Mouse (Mus musculus) lung, postnatal 4 days (tissue): Measurements from ENCODE around the gene Il3.
"Not testable (repeated sequence)": the region's sequence is repeated elsewhere in the genome, so short reads cannot be mapped to it uniquely, and the experiment has no call there.

Experiments used
- DNase-seq, 2 experiments: peaks; one replicate each; pipeline ENCODE4 v3.0.0; 2021

The Il3 gene

GRCm38 (mm10) chr11:54267177-54267576 lies at the start of gene Il3:
TSS of gene Il3 (minus strand) at chr11:54267277.
- no peak for DNase-seq

- DNase-seq = no peak
Measured at GRCm38 (mm10) chr11:54315336-54315735, 48.3 kb upstream of the Il3 start.

GRCm38 (mm10) chr11:54314740-54315139 lies 47.7 kb upstream of the Il3 start:
- no peak for DNase-seq

DNA sequence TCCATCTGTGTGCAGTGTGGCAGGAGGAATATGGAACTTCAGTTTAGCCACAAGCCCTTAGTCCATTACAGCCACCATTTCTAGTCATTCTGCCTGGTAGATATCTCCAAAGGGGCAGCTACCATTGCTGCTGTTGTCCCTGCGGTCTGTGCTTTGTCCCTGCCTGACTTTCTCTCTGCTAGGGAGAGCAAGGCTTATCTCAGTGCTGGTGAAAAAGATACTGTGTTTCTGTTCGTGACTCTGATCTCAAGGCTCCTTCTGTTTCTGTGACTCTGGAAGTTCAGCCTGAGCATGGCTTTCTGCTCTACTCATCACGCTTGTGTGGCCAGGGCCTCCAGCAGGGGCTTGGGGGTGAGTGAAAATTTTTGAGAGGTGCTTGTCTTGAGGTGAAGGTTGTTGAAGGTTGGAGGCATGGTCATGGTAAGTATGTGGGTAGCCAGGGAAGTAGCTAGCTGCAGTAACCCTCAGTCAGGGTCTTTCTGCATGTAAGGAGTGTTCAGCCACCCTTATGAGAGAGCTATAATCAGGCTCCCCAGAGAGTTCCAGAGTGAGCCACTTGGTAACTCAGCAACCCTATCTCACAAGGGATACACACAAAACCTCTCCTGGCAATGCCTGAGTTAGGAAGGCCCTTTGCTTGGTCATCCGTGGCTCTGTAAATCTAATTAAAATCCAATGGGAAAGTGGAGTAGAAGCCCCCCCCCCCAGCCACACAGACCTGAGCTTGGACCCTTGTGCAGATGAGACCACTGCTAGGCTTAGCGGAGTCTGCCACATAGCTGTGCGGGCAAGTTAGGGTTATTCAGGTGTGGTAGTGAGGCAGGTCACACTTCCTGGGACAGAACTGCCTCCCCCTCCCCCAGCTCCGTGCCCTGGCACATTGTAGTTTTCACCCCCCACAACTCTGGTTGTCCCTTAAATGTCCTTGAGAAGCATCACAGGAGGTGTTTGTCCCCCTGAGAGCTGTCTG lies 46.6 kb upstream of the Il3 start:
- DNase-seq = no peak

- DNase-seq = no peak
Measured at GRCm38 (mm10) chr11:54312603-54313002, 45.5 kb upstream of the Il3 start.

DNA sequence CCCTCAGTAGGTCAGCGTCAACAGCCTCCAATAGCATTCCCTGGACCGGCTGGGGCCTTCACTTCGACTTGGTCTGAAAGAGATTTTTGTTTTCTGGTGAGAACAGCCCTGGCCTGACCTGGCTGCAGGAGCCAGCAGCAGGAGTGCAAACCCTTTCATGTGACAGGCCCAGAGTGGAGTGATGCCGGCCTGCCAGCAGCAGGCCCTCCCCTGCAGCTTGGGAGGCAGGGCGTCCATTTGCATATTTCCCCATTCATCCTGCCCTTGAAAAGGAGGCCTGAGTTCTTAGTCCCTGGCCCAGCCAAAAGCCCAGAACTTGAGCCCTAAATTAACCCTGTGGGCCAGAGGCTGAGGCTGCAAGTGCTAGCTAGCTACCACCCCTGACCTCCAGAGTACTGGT lies 44.9 kb upstream of the Il3 start:
- DNase-seq = no peak

- no peak for DNase-seq
Measured at GRCm38 (mm10) chr11:54310588-54310987, 43.5 kb upstream of the Il3 start.

DNA sequence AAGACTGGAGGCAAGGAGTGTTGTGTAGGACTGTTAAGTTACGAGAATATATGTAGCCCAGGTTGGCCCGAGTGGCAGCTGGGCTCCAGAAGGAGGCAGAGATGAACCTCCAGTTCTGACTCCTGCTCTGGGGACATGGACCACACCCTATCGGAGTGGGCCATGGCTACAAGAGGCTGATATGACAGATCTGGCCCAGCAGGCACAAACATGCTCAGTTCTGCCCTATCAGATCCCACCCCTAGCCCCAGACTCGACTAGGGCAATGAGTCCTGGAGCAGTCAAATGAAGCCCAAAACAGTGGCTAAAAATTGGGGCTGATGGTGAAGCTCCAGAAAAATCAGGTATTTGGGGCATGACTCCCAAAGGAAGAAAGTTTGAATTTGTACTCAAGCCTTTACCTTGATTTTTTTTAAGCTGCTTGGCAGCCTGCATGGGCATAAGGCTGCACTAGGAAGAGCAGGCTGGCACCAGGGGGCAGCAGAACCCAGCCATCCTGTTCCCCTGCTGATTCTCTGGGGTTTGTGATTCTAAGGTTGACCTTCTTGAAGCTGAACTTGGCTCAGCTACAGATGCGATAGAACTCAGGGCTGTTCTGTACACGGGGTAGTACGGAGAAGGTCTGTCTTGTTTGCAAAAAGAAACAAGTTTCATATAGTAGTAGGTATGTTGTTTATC lies 40.2 kb upstream of the Il3 start:
- peak; percentile 61 to 64 for DNase-seq

- DNase-seq = no peak
Measured at GRCm38 (mm10) chr11:54305331-54305730, 38.3 kb upstream of the Il3 start.

GRCm38 (mm10) chr11:54304471-54304873 lies 37.4 kb upstream of the Il3 start:
- no peak for DNase-seq

GRCm38 (mm10) chr11:54303728-54304470 lies 36.8 kb upstream of the Il3 start, which contains the start of gene Acsl6:
TSS of gene Acsl6 (plus strand) at chr11:54303798.
- DNase-seq = no peak

DNA sequence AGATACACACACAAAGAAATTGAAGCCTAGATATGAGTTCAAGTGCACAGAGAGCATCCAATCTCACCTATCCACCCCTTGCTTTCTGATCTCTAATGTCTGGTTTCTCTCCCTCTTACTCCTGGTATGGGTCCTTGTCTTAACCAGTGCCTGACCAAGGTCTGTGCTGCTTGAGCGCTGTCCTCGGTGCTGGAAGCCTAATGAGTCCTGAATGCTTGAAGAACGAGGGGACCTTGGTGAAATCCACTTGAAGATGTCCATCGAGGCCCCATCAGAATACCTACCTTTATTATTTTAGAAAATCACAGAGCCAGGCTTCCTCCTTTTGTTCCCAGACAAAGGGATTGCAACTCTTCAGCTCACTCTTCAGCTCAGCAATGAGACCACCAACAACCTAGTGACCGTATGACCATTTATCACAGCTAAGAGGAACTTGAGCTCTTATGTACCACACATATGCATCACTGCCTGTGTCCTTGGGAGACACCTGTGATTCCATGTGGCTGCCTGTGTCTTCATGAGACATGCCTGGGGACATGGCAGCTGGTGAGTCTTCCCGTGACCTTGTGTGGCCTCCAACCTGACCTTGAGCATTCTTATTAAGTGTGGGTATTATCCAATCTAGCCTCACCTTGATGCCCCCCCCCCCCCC lies 36.1 kb upstream of the Il3 start:
- DNase-seq = peak in 1 of 2 experiments; percentile 39

DNA sequence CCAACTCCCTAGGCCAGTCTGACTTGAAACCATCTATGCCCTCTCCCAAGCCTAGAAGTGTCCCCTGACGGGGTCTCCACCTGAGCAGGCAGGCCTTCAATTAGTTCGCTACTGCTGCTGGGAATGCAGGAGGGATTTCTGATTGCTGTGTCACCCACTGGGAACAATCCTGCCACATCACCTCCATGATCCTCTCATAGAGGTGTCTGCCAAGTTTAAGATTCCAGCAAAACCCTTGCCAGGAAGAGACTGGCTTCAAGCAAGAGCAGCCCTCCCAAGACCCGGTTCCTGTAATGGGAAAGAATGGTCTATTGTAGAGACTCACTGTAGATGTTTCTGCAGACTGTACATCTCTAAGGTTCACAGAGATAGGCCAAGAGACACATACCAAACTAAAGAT lies 35.5 kb upstream of the Il3 start:
- DNase-seq = no peak

GRCm38 (mm10) chr11:54301994-54302393 lies 34.9 kb upstream of the Il3 start:
- DNase-seq = no peak

DNA sequence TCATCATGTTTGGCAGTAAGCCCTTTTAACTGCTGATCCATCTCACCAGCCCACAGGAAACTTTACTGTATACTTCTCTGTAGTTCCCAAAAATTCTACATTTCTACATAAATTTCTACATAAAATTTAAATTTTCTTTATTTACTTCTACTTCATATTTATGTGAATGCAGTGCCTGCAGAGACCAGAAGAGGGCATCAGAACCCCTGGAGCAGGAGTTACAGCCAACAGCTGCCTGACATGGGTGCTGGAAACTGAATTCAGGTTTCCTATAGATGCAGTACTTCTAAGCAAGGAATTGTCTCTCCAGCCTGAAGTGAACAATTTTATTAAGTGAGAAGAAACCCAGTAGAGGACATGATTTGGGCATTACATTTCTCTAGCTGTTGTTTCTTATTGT lies 31.7 kb upstream of the Il3 start:
- no peak for DNase-seq

- not testable (repeated sequence) for DNase-seq
Measured at GRCm38 (mm10) chr11:54297471-54297870, 30.4 kb upstream of the Il3 start.

- no peak for DNase-seq
Measured at GRCm38 (mm10) chr11:54296734-54297133, 29.7 kb upstream of the Il3 start.

DNA sequence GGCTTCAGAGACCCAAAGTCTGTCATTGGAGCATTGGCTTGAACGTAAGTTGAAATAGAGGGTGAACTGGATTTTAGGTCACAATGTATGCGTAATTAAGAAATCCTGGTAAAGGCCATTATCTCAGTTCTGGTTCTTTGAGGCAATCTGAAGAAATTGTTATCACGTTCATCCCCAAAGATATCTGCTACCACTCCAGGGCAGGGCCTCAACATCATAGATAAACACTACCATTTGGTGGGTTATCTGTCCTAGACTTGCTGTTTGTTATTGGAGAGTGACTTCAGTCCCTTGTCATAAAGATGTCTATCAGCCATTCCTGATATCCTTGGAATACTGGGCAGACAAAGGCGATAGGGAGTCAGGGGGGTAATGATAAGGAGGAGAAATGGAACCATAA lies 28.9 kb upstream of the Il3 start:
- no peak for DNase-seq

DNA sequence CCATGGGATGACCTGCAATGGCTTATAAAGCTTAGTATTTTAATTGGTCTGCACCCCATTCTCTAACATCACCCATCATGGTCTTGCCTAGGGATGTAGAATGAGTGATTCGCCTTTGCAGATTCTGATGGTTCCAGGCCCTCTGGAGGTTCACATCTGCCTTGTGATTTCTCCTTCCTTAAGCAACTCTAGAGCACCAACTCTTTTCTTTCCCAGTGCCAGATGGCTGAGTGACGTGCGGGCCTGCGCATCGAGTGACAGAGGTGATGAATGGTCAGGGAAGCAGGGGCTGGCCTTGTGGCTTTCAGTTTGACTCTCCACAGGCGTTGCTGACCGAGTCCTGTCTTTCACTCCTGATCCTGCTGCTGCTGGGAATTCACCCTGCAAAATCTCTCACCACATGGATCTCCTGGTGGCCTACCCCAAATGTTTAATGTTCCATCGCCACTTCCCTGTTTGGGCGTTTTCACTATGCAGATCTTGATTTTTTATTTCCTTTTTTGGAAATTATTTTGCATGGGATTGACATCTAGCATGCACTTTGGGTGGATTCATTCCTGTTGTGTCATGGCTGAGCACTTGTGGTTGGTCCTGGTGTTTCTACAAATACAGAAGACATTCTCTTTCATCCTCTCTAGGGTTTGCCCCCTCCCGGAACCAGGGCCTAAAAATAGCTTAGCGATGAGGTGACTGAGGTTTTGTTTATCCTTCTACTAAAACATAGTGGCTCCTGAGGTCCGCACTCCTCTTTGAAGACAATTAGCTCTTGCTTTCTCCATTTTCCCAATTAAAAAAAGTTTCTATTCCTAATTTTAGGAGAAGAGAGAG lies 27.1 kb upstream of the Il3 start:
- DNase-seq = no peak

GRCm38 (mm10) chr11:54292163-54292562 lies 25.1 kb upstream of the Il3 start:
- DNase-seq = no peak

DNA sequence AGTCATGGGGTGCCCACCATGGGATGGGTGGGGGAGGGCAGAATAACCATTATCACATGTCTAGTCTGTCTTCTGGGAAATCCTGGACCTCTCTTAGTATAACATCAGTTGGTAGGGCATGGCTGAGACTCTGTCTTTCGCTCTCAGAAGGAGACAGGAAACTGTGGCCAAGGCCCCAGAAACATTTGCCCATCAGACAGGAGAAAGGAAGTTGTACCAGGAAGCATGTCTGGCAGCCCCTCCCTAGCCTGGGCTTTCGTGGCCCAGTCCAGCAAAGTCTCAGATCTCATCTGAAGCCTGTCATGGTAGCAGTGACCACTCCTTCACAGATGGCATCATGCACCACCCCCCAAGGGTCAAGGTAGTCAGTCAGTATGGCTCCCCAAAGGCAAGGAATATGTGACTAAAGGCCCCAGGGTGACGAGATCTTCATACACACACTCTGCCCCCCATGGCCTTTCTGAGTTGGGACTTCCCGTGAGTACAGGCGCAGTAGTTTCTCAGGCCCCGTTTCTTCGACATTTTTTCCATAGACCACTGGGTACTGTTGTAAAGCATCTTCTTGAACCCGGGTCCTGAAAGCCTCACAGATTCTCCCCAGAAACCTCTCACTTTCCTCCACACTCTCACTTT lies 20.9 kb upstream of the Il3 start:
- DNase-seq = no peak
